Mouse (Mus musculus) liver, adult 2 months (tissue): ENCODE results near the gene Arid5b.

Experiments
- CTCF ChIP-seq: fragments of 200-500 bp; IDR thresholded peaks from 2 replicates; pipeline ENCODE4 v1.5.1; 2011; ENCODE audit warnings: low read depth, low read length, control low read depth
- POLR2A ChIP-seq: fragments of 200-500 bp; IDR thresholded peaks from 2 replicates; pipeline ENCODE4 v1.6.1; 2011; ENCODE audit warnings: low read length, control low read depth; ENCODE audit not compliant: insufficient read depth; ENCODE audit errors: extremely low read depth

- TF ChIP-seq POLR2A (no peak), CTCF (no peak)
These were observed 150.8 kb downstream of the Arid5b start for GRCm38 (mm10) chr10:68127604-68128256.
